ENCODE assay signal across 9 mouse cellular contexts in the genomic region with DNA sequence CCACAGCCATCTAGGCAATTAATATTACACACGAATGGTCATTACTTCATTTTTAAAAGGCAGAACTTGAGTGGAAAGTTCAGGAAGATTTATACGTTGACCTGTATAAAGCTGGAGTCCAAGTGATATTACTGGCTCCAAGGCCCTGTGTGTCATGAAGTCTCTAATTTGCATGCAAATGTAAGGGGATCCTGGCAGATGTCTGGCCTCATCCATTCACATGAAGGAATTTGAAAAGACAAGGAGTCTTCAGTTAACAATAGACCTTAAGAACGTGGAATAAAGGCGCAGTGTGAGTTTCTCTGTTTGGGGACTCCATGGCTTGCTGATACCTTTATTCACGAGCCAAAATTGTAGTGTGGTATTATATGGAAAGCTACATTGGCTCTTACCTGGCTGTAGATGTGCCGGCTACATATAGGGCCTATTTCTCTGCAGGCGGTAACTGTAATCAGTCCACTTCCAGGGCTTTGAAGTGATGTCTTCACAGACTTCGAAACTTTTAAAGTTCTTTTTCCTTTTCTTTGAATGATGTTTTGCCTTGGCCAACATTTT. TPM values are rescaled to one million over a fixed set of nuclear protein-coding genes. Genes with fewer than 3 reads are reported as not detected.
DNase-seq lines count a peak whose midpoint lies in the region; ATAC-seq and TF ChIP-seq lines count a peak whose summit lies in the region.
"Had no signal": no experiment of that assay in that cellular context is flagged by ENCODE, and none has a peak within 500 bp of the region (broad histone marks: within the 10 kb centered on the region; RNA-seq: fewer than 3 reads in every experiment).

No protein-coding gene starts in this region.

- peak overlapping the region; percentile 58 for H3K4me2 ChIP-seq in neural tube, embryonic 11.5 days (ENCODE audit: low read depth)
- peak overlapping the region; percentile 80 for H3K4me2 ChIP-seq in forebrain, embryonic 11.5 days (ENCODE audit: low read depth, low read length, severe bottlenecking)
- peak overlapping the region; percentile 94 for H3K4me2 ChIP-seq in limb, embryonic 14.5 days (replicated peaks; ENCODE audit: low read depth, low read length, severe bottlenecking)

- H3K4me3 ChIP-seq in neural tube, embryonic 11.5 days (ENCODE audit: low read depth, low read length) = peak overlapping the region; percentile 87
- peak overlapping the region; percentile 83 for H3K4me3 ChIP-seq in forebrain, embryonic 11.5 days (ENCODE audit: low read depth, low read length)
- H3K4me3 ChIP-seq in limb, embryonic 14.5 days (replicated peaks; ENCODE audit: low read length) = peak overlapping the region; percentile 66
- H3K4me3 ChIP-seq: liver, embryonic 12.5 days had no signal

- H3K27me3 ChIP-seq in neural tube, embryonic 11.5 days (ENCODE audit: control insufficient read depth, insufficient read depth, low read length) = no peaks in the 10 kb centered on the region
- H3K27me3 ChIP-seq in forebrain, embryonic 11.5 days (ENCODE audit: control insufficient read depth, insufficient read depth, low read length) = no peaks in the 10 kb centered on the region
- no peaks in the 10 kb centered on the region for H3K27me3 ChIP-seq in limb, embryonic 14.5 days (ENCODE audit: control insufficient read depth, insufficient read depth, low read length)

- peaks cover 13% of the 10 kb centered on the region; the same call in 1 of the 2 replicates for H3K4me1 ChIP-seq in neural tube, embryonic 11.5 days (ENCODE audit: control insufficient read depth, insufficient read depth, low read length)
- peaks cover 11% of the 10 kb centered on the region for H3K4me1 ChIP-seq in forebrain, embryonic 11.5 days (replicated peaks; ENCODE audit: control insufficient read depth, insufficient read depth, low read length)
- peaks cover 6% of the 10 kb centered on the region; the same call in 1 of the 2 replicates for H3K4me1 ChIP-seq in limb, embryonic 14.5 days (ENCODE audit: control insufficient read depth, insufficient read depth, low read length)

- H3K27ac ChIP-seq in neural tube, embryonic 11.5 days (ENCODE audit: low read depth, low read length) = peak overlapping the region; percentile 82
- peak overlapping the region; percentile 18; the same call in 1 of the 2 replicates for H3K27ac ChIP-seq in forebrain, embryonic 11.5 days (ENCODE audit: low read depth, low read length)
- H3K27ac ChIP-seq in limb, embryonic 14.5 days (replicated peaks; ENCODE audit: low read depth, low read length) = no peak overlapping the region
- H3K27ac ChIP-seq: liver, embryonic 12.5 days had no signal

- peak; percentile 32 for DNase-seq in neural tube, embryonic 11.5 days (ENCODE audit: low spot score)
- DNase-seq in neural tube, embryonic 10.5 days (ENCODE audit: extremely low spot score, low spot score) = no peak
- DNase-seq in forebrain, embryonic 11.5 days (ENCODE audit: low spot score) = no peak
- no peak for DNase-seq in limb, embryonic 14.5 days (ENCODE audit: low spot score)
- DNase-seq in urinary bladder, postnatal 36 days (ENCODE audit: low spot score in 2 of 2) = no peak
- DNase-seq in spleen, postnatal 36 days (ENCODE audit: low spot score in 2 of 2) = no peak
- DNase-seq in left cerebral cortex, adult 18-20 months (ENCODE audit: low spot score in 2 of 2) = no peak

- peak; percentile 45 for ATAC-seq in neural tube, embryonic 11.5 days (ENCODE audit: insufficient read depth, low FRiP score, low TSS enrichment)
- no peak for ATAC-seq in forebrain, embryonic 11.5 days (replicated peaks; ENCODE audit: low FRiP score)
- no peak for ATAC-seq in limb, embryonic 14.5 days (ENCODE audit: low FRiP score, low read depth)
- ATAC-seq: liver, embryonic 12.5 days; Patski had no signal

- TF ChIP-seq POLR2A in limb, embryonic 14.5 days (IDR thresholded peaks at IDR 0.05; ENCODE audit: borderline replicate concordance, extremely low read depth, insufficient read depth, insufficient read length) = no peak

- H3K36me3 ChIP-seq in neural tube, embryonic 11.5 days (ENCODE audit: control insufficient read depth, insufficient read depth, low read length) = no peaks in the 10 kb centered on the region
- no peaks in the 10 kb centered on the region for H3K36me3 ChIP-seq in forebrain, embryonic 11.5 days (ENCODE audit: control insufficient read depth, insufficient read depth, low read length)
- H3K36me3 ChIP-seq in limb, embryonic 14.5 days (ENCODE audit: control insufficient read depth, insufficient read depth, low read length) = no peaks in the 10 kb centered on the region
- H3K36me3 ChIP-seq: liver, embryonic 12.5 days had no signal

- H3K9ac ChIP-seq in neural tube, embryonic 11.5 days (ENCODE audit: low read length) = peak overlapping the region; percentile 93
- peak overlapping the region; percentile 91 for H3K9ac ChIP-seq in forebrain, embryonic 11.5 days (ENCODE audit: low read length)
- no peak overlapping the region for H3K9ac ChIP-seq in limb, embryonic 14.5 days (ENCODE audit: low read depth, low read length, severe bottlenecking)
- H3K9ac ChIP-seq: liver, embryonic 12.5 days had no signal

- H3K9me3 ChIP-seq in neural tube, embryonic 11.5 days (ENCODE audit: control insufficient read depth, low read length) = no peaks in the 10 kb centered on the region
- no peaks in the 10 kb centered on the region for H3K9me3 ChIP-seq in forebrain, embryonic 11.5 days (ENCODE audit: control insufficient read depth, low read length)
- H3K9me3 ChIP-seq in limb, embryonic 14.5 days (ENCODE audit: control insufficient read depth, low read length) = no peaks in the 10 kb centered on the region
- H3K9me3 ChIP-seq: liver, embryonic 12.5 days had no signal

- 36% methylated on average over 8 of the region's 8 CpGs for WGBS in neural tube, embryonic 11.5 days
- 15% methylated on average over 8 of the region's 8 CpGs for WGBS in forebrain, embryonic 11.5 days
- 61% methylated on average over 8 of the region's 8 CpGs for WGBS in limb, embryonic 14.5 days

RNA-seq across cellular contexts. Expression of gene Lrrn1, which starts 2.0 kb away (rescaled TPM):
- 180 and 183 TPM in 2 replicates for polyA plus RNA-seq in neural tube, embryonic 11.5 days (2014; fragmentation: Nextera tagmentation; extraction: Ambion mirVana)
- polyA plus RNA-seq in forebrain, embryonic 11.5 days (2014; fragmentation: Nextera tagmentation; extraction: Ambion mirVana) = 223 and 228 TPM in 2 replicates
- polyA plus RNA-seq in limb, embryonic 14.5 days (2012; rRNA removed) = 49.5 and 52.7 TPM in 2 replicates
- polyA plus RNA-seq in limb, embryonic 14.5 days (2014; fragmentation: Nextera tagmentation; extraction: Ambion mirVana) = 61.3 and 65.0 TPM in 2 replicates
- 10 to 100 TPM; 47.2 to 51.4 TPM for total RNA-seq in left cerebral cortex, adult 18-20 months (2021)
